8 mouse cellular contexts compared by ENCODE assay signal in the genomic region with DNA sequence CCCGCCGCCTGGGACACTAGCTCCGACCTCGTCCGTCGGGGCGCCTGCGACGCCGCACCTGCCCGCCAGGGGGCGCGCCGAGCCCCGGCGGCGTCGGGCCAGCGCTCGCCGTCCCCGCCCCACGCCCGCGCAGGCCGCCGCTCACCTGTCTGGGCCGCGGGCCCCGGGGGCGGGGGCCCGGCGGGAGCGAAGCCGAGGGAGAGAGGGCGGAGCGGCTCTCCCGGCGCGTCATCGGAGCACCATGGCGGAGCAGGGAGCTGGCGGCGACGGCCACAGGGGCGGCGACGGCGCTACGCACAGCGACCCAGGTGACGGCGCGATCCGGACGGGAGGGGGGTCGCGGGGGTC. TPM values are rescaled to one million over a fixed set of nuclear protein-coding genes. Genes with fewer than 3 reads are reported as not detected.
DNase-seq lines count a peak whose midpoint lies in the region; ATAC-seq and TF ChIP-seq lines count a peak whose summit lies in the region.

No protein-coding gene starts in this region.

- no peak for TF ChIP-seq POLR2A in spleen, adult 2 months (IDR thresholded peaks at IDR 0.05; ENCODE audit: low read depth, low read length)

- peak overlapping the region; percentile 69 for H3K4me3 ChIP-seq in forebrain, embryonic 15.5 days
- peak overlapping the region; percentile 74 for H3K4me3 ChIP-seq in hindbrain, embryonic 15.5 days
- peak overlapping the region; percentile 77 for H3K4me3 ChIP-seq in limb, embryonic 10.5 days
- peak overlapping the region; percentile 81 for H3K4me3 ChIP-seq in midbrain, embryonic 10.5 days
- peak overlapping the region; percentile 48; the same call in 1 of the 2 replicates for H3K4me3 ChIP-seq in spleen, adult 2 months (ENCODE audit: extremely low read depth, insufficient read depth, insufficient read length)

- WGBS in forebrain, embryonic 15.5 days, result 0% methylated on average over 51 of the region's 58 CpGs
- 2% methylated on average over 38 of the region's 58 CpGs for WGBS in hindbrain, embryonic 15.5 days
- 3% methylated on average over 56 of the region's 58 CpGs for WGBS in limb, embryonic 10.5 days
- under 1% methylated on average over 58 of the region's 58 CpGs for WGBS in midbrain, embryonic 10.5 days
- WGBS in spleen, adult 2 months, result 1% methylated on average over 55 of the region's 58 CpGs

- peak; percentile 40; the same call in 1 of the 2 replicates for TF ChIP-seq CTCF in spleen, adult 2 months (IDR thresholded peaks at IDR 0.05; ENCODE audit: extremely low read depth, insufficient read depth, insufficient read length, insufficient replicate concordance)

- ATAC-seq in forebrain, embryonic 15.5 days (replicated peaks), result peak; percentile 77
- peak; percentile 63 for ATAC-seq in hindbrain, embryonic 15.5 days (ENCODE audit: low FRiP score, low read depth)

- H3K9me3 ChIP-seq in forebrain, embryonic 15.5 days, result no peaks in the 10 kb centered on the region
- H3K9me3 ChIP-seq in hindbrain, embryonic 15.5 days, result no peaks in the 10 kb centered on the region
- H3K9me3 ChIP-seq in limb, embryonic 10.5 days (replicated peaks), result no peaks in the 10 kb centered on the region
- H3K9me3 ChIP-seq in midbrain, embryonic 10.5 days (replicated peaks), result no peaks in the 10 kb centered on the region

- H3K9ac ChIP-seq in forebrain, embryonic 15.5 days (replicated peaks), result peak overlapping the region; percentile 53
- peak overlapping the region; percentile 52 for H3K9ac ChIP-seq in hindbrain, embryonic 15.5 days

- DNase-seq in embryo, embryonic 10 days (ENCODE audit: low spot score), result peak; percentile 57
- no peak for DNase-seq in embryo, embryonic 9.5 days (ENCODE audit: extremely low spot score)
- peak; percentile 72 for DNase-seq in cerebellum, adult 11 months
- peak; percentile 71 for DNase-seq in limb, embryonic 10.5 days (ENCODE audit: low spot score)
- peak; percentile 59 for DNase-seq in midbrain, embryonic 10.5 days (ENCODE audit: low spot score)
- DNase-seq in spleen, adult 2 months (ENCODE audit: low read depth in 1 of 2, low spot score in 2 of 2), result peak in 1 of 2 experiments; percentile 39

- H3K4me1 ChIP-seq in forebrain, embryonic 15.5 days, result peaks cover 22% of the 10 kb centered on the region
- H3K4me1 ChIP-seq in hindbrain, embryonic 15.5 days (replicated peaks), result peaks cover 22% of the 10 kb centered on the region
- H3K4me1 ChIP-seq in limb, embryonic 10.5 days, result peaks cover 20% of the 10 kb centered on the region
- peaks cover 25% of the 10 kb centered on the region for H3K4me1 ChIP-seq in midbrain, embryonic 10.5 days
- H3K4me1 ChIP-seq in spleen, adult 2 months (ENCODE audit: control insufficient read depth, insufficient read depth, insufficient read length), result no peaks in the 10 kb centered on the region; the same call in none of the 2 replicates

- peak overlapping the region; percentile 98 for H3K4me2 ChIP-seq in forebrain, embryonic 15.5 days (replicated peaks)
- peak overlapping the region; percentile 97 for H3K4me2 ChIP-seq in hindbrain, embryonic 15.5 days

- H3K27ac ChIP-seq in forebrain, embryonic 15.5 days (replicated peaks), result no peak overlapping the region
- no peak overlapping the region for H3K27ac ChIP-seq in hindbrain, embryonic 15.5 days (replicated peaks)
- H3K27ac ChIP-seq in limb, embryonic 10.5 days, result peak overlapping the region; percentile 59
- peak overlapping the region; percentile 79 for H3K27ac ChIP-seq in midbrain, embryonic 10.5 days (replicated peaks)
- H3K27ac ChIP-seq in spleen, adult 2 months (ENCODE audit: insufficient read depth, low read length), result no peak overlapping the region

- no peaks in the 10 kb centered on the region for H3K36me3 ChIP-seq in forebrain, embryonic 15.5 days
- no peaks in the 10 kb centered on the region for H3K36me3 ChIP-seq in hindbrain, embryonic 15.5 days
- no peaks in the 10 kb centered on the region for H3K36me3 ChIP-seq in limb, embryonic 10.5 days
- H3K36me3 ChIP-seq in midbrain, embryonic 10.5 days, result no peaks in the 10 kb centered on the region
- peaks cover under 1% of the 10 kb centered on the region; the same call in 1 of the 2 replicates for H3K36me3 ChIP-seq in spleen, adult 2 months (ENCODE audit: control insufficient read depth, insufficient read depth, low read length)

- H3K27me3 ChIP-seq in forebrain, embryonic 15.5 days, result peaks cover 26% of the 10 kb centered on the region
- H3K27me3 ChIP-seq in hindbrain, embryonic 15.5 days, result peaks cover 31% of the 10 kb centered on the region
- H3K27me3 ChIP-seq in limb, embryonic 10.5 days (ENCODE audit: low read depth, poor library complexity, severe bottlenecking), result peaks cover 62% of the 10 kb centered on the region
- peaks cover 63% of the 10 kb centered on the region for H3K27me3 ChIP-seq in midbrain, embryonic 10.5 days (ENCODE audit: low read depth, poor library complexity, severe bottlenecking)
- H3K27me3 ChIP-seq in spleen, adult 2 months (ENCODE audit: control insufficient read depth, insufficient read depth, low read length), result peaks cover 19% of the 10 kb centered on the region

RNA-seq across cellular contexts. Expression of gene Map7, which starts 0.5 kb away (rescaled TPM):
- 4.7 and 6.2 TPM in 2 replicates for polyA plus RNA-seq in forebrain, embryonic 15.5 days (2015; fragmentation: Nextera tagmentation; extraction: Ambion mirVana)
- polyA plus RNA-seq in hindbrain, embryonic 15.5 days (2015; fragmentation: Nextera tagmentation; extraction: Ambion mirVana), result 10.3 and 10.7 TPM in 2 replicates
- 1.4 and 3.3 TPM in 2 replicates for polyA plus RNA-seq in limb, embryonic 10.5 days (2016; fragmentation: Nextera tagmentation; extraction: Ambion mirVana)
- 9.9 and 10.9 TPM in 2 replicates for polyA plus RNA-seq in midbrain, embryonic 10.5 days (2016; fragmentation: Nextera tagmentation; extraction: Ambion mirVana)
- polyA plus RNA-seq in spleen, adult 2 months (2012; rRNA removed), result 1.3 and 1.8 TPM in 2 replicates

Comparison
In these comparisons a context has a peak if more than half of its experiments do, and no peak if none do; other contexts are left out.
1. H3K27ac ChIP-seq: peak in limb, embryonic 10.5 days (single experiment) and midbrain, embryonic 10.5 days (single experiment); none in forebrain, embryonic 15.5 days (single experiment), hindbrain, embryonic 15.5 days (single experiment) and spleen, adult 2 months (single experiment).
2. Peak in every context shown above with its lines, with median percentiles within 50 percentile points of each other: H3K4me3 ChIP-seq.